Comparison of ENCODE assay signal across 16 mouse cellular contexts in the genomic region with DNA sequence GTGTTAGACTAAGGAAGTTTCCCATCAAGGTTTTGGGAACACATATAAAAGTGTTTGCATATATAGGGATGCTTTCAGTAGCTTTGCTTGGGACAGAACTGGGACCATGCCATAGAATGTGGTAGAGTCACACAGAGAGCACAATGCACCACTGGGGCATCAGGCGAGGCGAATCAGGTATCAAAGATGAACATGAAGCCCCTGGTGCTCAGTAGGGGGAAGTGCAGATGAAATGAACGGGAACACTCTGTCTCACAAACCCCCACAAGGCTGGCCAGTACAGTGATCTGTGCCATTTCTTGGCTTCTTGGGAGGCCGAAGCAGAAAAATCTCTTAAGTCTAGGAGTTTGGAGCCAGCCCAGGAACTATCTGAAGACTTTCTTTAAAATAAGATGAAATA. TPM values are rescaled to one million over a fixed set of nuclear protein-coding genes. Genes with fewer than 3 reads are reported as not detected.
A peak's percentile ranks its signal among the peaks of the same experiment; 100 is the strongest.
DNase-seq lines count a peak whose midpoint lies in the region; ATAC-seq and TF ChIP-seq lines count a peak whose summit lies in the region.
"Had no signal": no experiment of that assay in that cellular context is flagged by ENCODE, and none has a peak within 500 bp of the region (broad histone marks: within the 10 kb centered on the region; RNA-seq: fewer than 3 reads in every experiment).

No protein-coding gene starts in this region.

- no peaks in the 10 kb centered on the region for H3K27me3 ChIP-seq in hindbrain, embryonic 11.5 days (ENCODE audit: control insufficient read depth, insufficient read depth, low read length)
- no peaks in the 10 kb centered on the region for H3K27me3 ChIP-seq in hindbrain, embryonic 16.5 days (replicated peaks; ENCODE audit: control insufficient read depth, insufficient read depth, low read length)
- no peaks in the 10 kb centered on the region for H3K27me3 ChIP-seq in lung, postnatal 0 days (replicated peaks; ENCODE audit: insufficient read depth, low read length)
- no peaks in the 10 kb centered on the region for H3K27me3 ChIP-seq in stomach, postnatal 0 days (ENCODE audit: control insufficient read depth, insufficient read depth, low read length)

- peak; percentile 25 for DNase-seq in hindbrain, embryonic 11.5 days (ENCODE audit: low spot score)
- no peak for DNase-seq in lung, postnatal 0 days (ENCODE audit: low spot score)
- no peak for DNase-seq in lung, postnatal 36 days
- DNase-seq in stomach, postnatal 0 days (ENCODE audit: low spot score), result no peak
- DNase-seq in spleen, adult 18-20 months, result no peak
- DNase-seq in heart, adult 9 months (ENCODE audit: low spot score in 2 of 2), result no peak
- DNase-seq: cerebellum, postnatal 10 days; heart, postnatal 10 days; right cerebral cortex, postnatal 25 days had no signal

- no peak overlapping the region for H3K9ac ChIP-seq in hindbrain, embryonic 11.5 days (ENCODE audit: low read depth, low read length)
- no peak overlapping the region for H3K9ac ChIP-seq in hindbrain, embryonic 16.5 days (ENCODE audit: low read depth, low read length)
- no peak overlapping the region for H3K9ac ChIP-seq in lung, postnatal 0 days (replicated peaks; ENCODE audit: low read depth)
- no peak overlapping the region for H3K9ac ChIP-seq in stomach, postnatal 0 days (ENCODE audit: low read length)
- H3K9ac ChIP-seq: kidney, embryonic 15.5 days; limb, embryonic 15.5 days had no signal

- TF ChIP-seq CTCF in lung, postnatal 0 days (IDR thresholded peaks at IDR 0.05), result peak; percentile 43
- TF ChIP-seq CTCF in stomach, postnatal 0 days (IDR thresholded peaks at IDR 0.05; ENCODE audit: low read depth), result peak; percentile 47

- no peak for TF ChIP-seq EP300 in lung, postnatal 0 days (IDR thresholded peaks at IDR 0.05)
- no peak for TF ChIP-seq EP300 in stomach, postnatal 0 days (optimal IDR thresholded peaks at IDR 0.05)

- H3K4me3 ChIP-seq in hindbrain, embryonic 11.5 days (ENCODE audit: low read depth, low read length), result no peak overlapping the region
- H3K4me3 ChIP-seq in hindbrain, embryonic 16.5 days (ENCODE audit: low read length), result no peak overlapping the region
- no peak overlapping the region for H3K4me3 ChIP-seq in lung, postnatal 0 days (ENCODE audit: low read depth, low read length)
- no peak overlapping the region for H3K4me3 ChIP-seq in stomach, postnatal 0 days (ENCODE audit: low read depth, low read length)
- H3K4me3 ChIP-seq: kidney, embryonic 15.5 days; limb, embryonic 15.5 days had no signal

- ATAC-seq in hindbrain, embryonic 11.5 days (ENCODE audit: low FRiP score), result no peak
- ATAC-seq in hindbrain, embryonic 16.5 days, result no peak
- no peak for ATAC-seq in lung, postnatal 0 days
- peak; percentile 52; the same call in 1 of the 2 replicates for ATAC-seq in common myeloid progenitor, adult 5-6 weeks (replicated peaks; ENCODE audit: low read depth, poor library complexity, severe bottlenecking)
- ATAC-seq in stomach, postnatal 0 days (ENCODE audit: low FRiP score, low TSS enrichment), result no peak

- no peak overlapping the region for H3K27ac ChIP-seq in hindbrain, embryonic 11.5 days (ENCODE audit: low read depth, low read length)
- H3K27ac ChIP-seq in hindbrain, embryonic 16.5 days (ENCODE audit: low read depth, low read length), result no peak overlapping the region
- no peak overlapping the region for H3K27ac ChIP-seq in lung, postnatal 0 days (ENCODE audit: low read length)
- H3K27ac ChIP-seq in stomach, postnatal 0 days (replicated peaks), result no peak overlapping the region
- H3K27ac ChIP-seq: kidney, embryonic 15.5 days; limb, embryonic 15.5 days had no signal

- no peak overlapping the region for H3K4me2 ChIP-seq in hindbrain, embryonic 11.5 days (replicated peaks; ENCODE audit: low read depth, low read length)
- H3K4me2 ChIP-seq in hindbrain, embryonic 16.5 days (ENCODE audit: low read length), result no peak overlapping the region
- H3K4me2 ChIP-seq in lung, postnatal 0 days (replicated peaks; ENCODE audit: low read depth, low read length), result no peak overlapping the region
- no peak overlapping the region for H3K4me2 ChIP-seq in stomach, postnatal 0 days (replicated peaks; ENCODE audit: low read depth)
- H3K4me2 ChIP-seq: kidney, embryonic 15.5 days; limb, embryonic 15.5 days; midbrain, embryonic 11.5 days had no signal

- WGBS in hindbrain, embryonic 11.5 days, result 63% methylated on average over 4 of the region's 4 CpGs
- 60% methylated on average over 4 of the region's 4 CpGs for WGBS in hindbrain, embryonic 16.5 days
- WGBS in lung, postnatal 0 days, result 49% methylated on average over 4 of the region's 4 CpGs
- 60% methylated on average over 4 of the region's 4 CpGs for WGBS in stomach, postnatal 0 days

- H3K9me3 ChIP-seq in hindbrain, embryonic 11.5 days (ENCODE audit: control insufficient read depth, low read length), result no peaks in the 10 kb centered on the region
- no peaks in the 10 kb centered on the region for H3K9me3 ChIP-seq in hindbrain, embryonic 16.5 days (ENCODE audit: control insufficient read depth, low read length)
- no peaks in the 10 kb centered on the region for H3K9me3 ChIP-seq in lung, postnatal 0 days (ENCODE audit: low read length)
- no peaks in the 10 kb centered on the region for H3K9me3 ChIP-seq in stomach, postnatal 0 days (ENCODE audit: control insufficient read depth, low read length)
- H3K9me3 ChIP-seq: kidney, embryonic 15.5 days; limb, embryonic 15.5 days had no signal

- no peaks in the 10 kb centered on the region for H3K4me1 ChIP-seq in hindbrain, embryonic 11.5 days (replicated peaks; ENCODE audit: control insufficient read depth, insufficient read depth, low read length)
- no peaks in the 10 kb centered on the region for H3K4me1 ChIP-seq in hindbrain, embryonic 16.5 days (ENCODE audit: control insufficient read depth, insufficient read depth, low read depth, low read length)
- H3K4me1 ChIP-seq in lung, postnatal 0 days (ENCODE audit: insufficient read depth, low read depth, low read length), result no peaks in the 10 kb centered on the region
- H3K4me1 ChIP-seq in stomach, postnatal 0 days (replicated peaks; ENCODE audit: control insufficient read depth, insufficient read depth), result no peaks in the 10 kb centered on the region
- H3K4me1 ChIP-seq: kidney, embryonic 15.5 days had no signal

- no peaks in the 10 kb centered on the region for H3K36me3 ChIP-seq in hindbrain, embryonic 11.5 days (ENCODE audit: control insufficient read depth, insufficient read depth, low read length)
- no peaks in the 10 kb centered on the region for H3K36me3 ChIP-seq in hindbrain, embryonic 16.5 days (ENCODE audit: control insufficient read depth, insufficient read depth, low read length)
- no peaks in the 10 kb centered on the region for H3K36me3 ChIP-seq in lung, postnatal 0 days (ENCODE audit: insufficient read depth, low read length)
- no peaks in the 10 kb centered on the region for H3K36me3 ChIP-seq in stomach, postnatal 0 days (ENCODE audit: control insufficient read depth, insufficient read depth, low read length)
- H3K36me3 ChIP-seq: kidney, embryonic 15.5 days; limb, embryonic 15.5 days had no signal

RNA-seq across cellular contexts. Expression of a gene that starts 31.6 kb away (rescaled TPM):
- polyA plus RNA-seq in hindbrain, embryonic 11.5 days (2014; fragmentation: Nextera tagmentation; extraction: Ambion mirVana), result not detected in 2 replicates
- 0.37 and 0.58 TPM in 2 replicates for polyA plus RNA-seq in hindbrain, embryonic 16.5 days (2015; fragmentation: Nextera tagmentation; extraction: Ambion mirVana)
- polyA plus RNA-seq in lung, postnatal 0 days (2015; fragmentation: Nextera tagmentation; extraction: Ambion mirVana), result 0.29 and 0.38 TPM in 2 replicates
- total RNA-seq in common myeloid progenitor, adult 5-6 weeks (2017), result not detected in 2 replicates
- not detected in 2 replicates for polyA plus RNA-seq in stomach, postnatal 0 days (2015; fragmentation: Nextera tagmentation; extraction: Ambion mirVana)
- total RNA-seq: MEL had no signal
- polyA plus RNA-seq: forebrain, embryonic 11.5 days had no signal
